Mouse (Mus musculus): ENCODE data around the gene Ube3b.

DNA sequence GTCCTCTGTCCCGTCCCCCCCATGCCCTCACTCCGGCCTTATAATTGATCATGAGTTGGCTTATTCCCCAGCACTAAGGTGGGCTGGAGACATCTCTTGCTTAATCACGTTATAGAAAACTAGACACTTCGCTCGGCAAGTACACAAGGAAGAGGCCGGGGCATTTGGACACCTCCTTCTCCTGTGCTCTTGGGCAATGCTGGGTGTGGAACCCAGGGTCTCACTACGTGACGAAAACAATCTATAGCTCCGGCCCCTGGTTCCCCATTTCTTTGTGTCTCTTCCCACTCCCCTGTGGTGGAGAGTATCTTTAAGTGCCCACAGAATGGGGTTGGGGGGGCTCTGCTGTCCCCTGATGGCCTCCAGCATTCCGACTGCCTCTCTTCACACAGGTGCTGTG is 33.4 kb upstream of the Ube3b start:
- no peak for TF ChIP-seq CTCF (IDR thresholded peaks at IDR 0.05; ENCODE audit: low read depth)
- no peak for TF ChIP-seq EP300 (optimal IDR thresholded peaks at IDR 0.05)

Measured in stomach, postnatal 0 days (tissue).